Mouse (Mus musculus): ENCODE data around the gene Kif26a. TPM values are rescaled to one million over a fixed set of nuclear protein-coding genes. Genes with fewer than 3 reads are reported as not detected.

Gene Kif26a
- polyA plus RNA-seq (2016; fragmentation: Nextera tagmentation; extraction: Ambion mirVana): 2.8 and 3.9 TPM in 2 replicates

- peaks cover 67% of the 10 kb centered on the region for H3K27me3 ChIP-seq (ENCODE audit: low read depth, poor library complexity, severe bottlenecking)
Observed at GRCm38 (mm10) chr12:112145875-112146651, at the start of gene Kif26a. Kif26a (plus strand) TSS chr12:112146208.

GRCm38 (mm10) chr12:112096733-112097117 is 49.3 kb upstream of the Kif26a start:
- DNase-seq (ENCODE audit: low spot score): no peak
- Histone ChIP-seq H3K27me3 (ENCODE audit: low read depth, poor library complexity, severe bottlenecking) (peaks cover 1% of the 10 kb centered on the region; the same call in 1 of the 2 replicates), H3K9me3 (replicated peaks) (no peaks in the 10 kb centered on the region), H3K4me3 (no peak overlapping the region), H3K36me3 (no peaks in the 10 kb centered on the region), H3K4me1 (peaks cover 7% of the 10 kb centered on the region), H3K27ac (no peak overlapping the region)
- WGBS: 81% methylated on average over 8 of the region's 8 CpGs

More at GRCm38 (mm10) chr12:112145875-112146651, at the start of gene Kif26a:
- WGBS: under 1% methylated on average over 68 of the region's 68 CpGs
- Histone ChIP-seq H3K36me3 (0 out of 2 replicates have a peak, but pooled peaks cover 3% of the 10 kb centered on the region), H3K9me3 (replicated peaks) (no peaks in the 10 kb centered on the region), H3K27ac (peak within 1 kb of the TSS; percentile 90), H3K4me1 (peaks cover 77% of the 10 kb centered on the region), H3K4me3 (peak within 1 kb of the TSS; percentile 64)
- DNase-seq (ENCODE audit: low spot score): peak; percentile 87

GRCm38 (mm10) chr12:112100106-112100505 is 45.9 kb upstream of the Kif26a start:
- Histone ChIP-seq H3K4me3 (no peak overlapping the region), H3K36me3 (no peaks in the 10 kb centered on the region), H3K27ac (no peak overlapping the region), H3K9me3 (replicated peaks) (no peaks in the 10 kb centered on the region), H3K27me3 (ENCODE audit: low read depth, poor library complexity, severe bottlenecking) (no peaks in the 10 kb centered on the region), H3K4me1 (peaks cover 7% of the 10 kb centered on the region)
- WGBS: 85% methylated on average over 4 of the region's 4 CpGs
- no peak for DNase-seq (ENCODE audit: low spot score)

- Histone ChIP-seq H3K9me3 (replicated peaks) (no peaks in the 10 kb centered on the region), H3K27ac (no peak overlapping the region), H3K36me3 (no peaks in the 10 kb centered on the region), H3K27me3 (ENCODE audit: low read depth, poor library complexity, severe bottlenecking) (peaks cover 4% of the 10 kb centered on the region; the same call in 1 of the 2 replicates), H3K4me1 (peaks cover 7% of the 10 kb centered on the region), H3K4me3 (no peak overlapping the region)
- no peak for DNase-seq (ENCODE audit: low spot score)
- 65% methylated on average over 4 of the region's 4 CpGs for WGBS
Observed at GRCm38 (mm10) chr12:112101045-112101444, 45.0 kb upstream of the Kif26a start.

- peaks cover 21% of the 10 kb centered on the region for H3K4me1 ChIP-seq
- no peak for DNase-seq (ENCODE audit: low spot score)
- no peaks in the 10 kb centered on the region for H3K9me3 ChIP-seq (replicated peaks)
- WGBS: 86% methylated on average over 5 of the region's 5 CpGs
- no peak overlapping the region for H3K4me3 ChIP-seq
- no peak overlapping the region for H3K27ac ChIP-seq
- peaks cover 25% of the 10 kb centered on the region for H3K27me3 ChIP-seq (ENCODE audit: low read depth, poor library complexity, severe bottlenecking)
- H3K36me3 ChIP-seq: no peaks in the 10 kb centered on the region
Observed at GRCm38 (mm10) chr12:112103179-112103578, 42.8 kb upstream of the Kif26a start.

- Histone ChIP-seq H3K4me3 (no peak overlapping the region), H3K36me3 (no peaks in the 10 kb centered on the region), H3K27me3 (ENCODE audit: low read depth, poor library complexity, severe bottlenecking) (peaks cover 27% of the 10 kb centered on the region), H3K27ac (no peak overlapping the region), H3K9me3 (replicated peaks) (no peaks in the 10 kb centered on the region), H3K4me1 (peaks cover 21% of the 10 kb centered on the region)
- 89% methylated on average over 11 of the region's 11 CpGs for WGBS
- DNase-seq (ENCODE audit: low spot score): no peak
Observed at GRCm38 (mm10) chr12:112104890-112105289, 41.1 kb upstream of the Kif26a start.

GRCm38 (mm10) chr12:112106541-112106971 is 39.5 kb upstream of the Kif26a start, which contains the start of gene Aspg:
Aspg (plus strand) TSS chr12:112106679.
- H3K4me3 ChIP-seq: peak within 1 kb of the TSS; percentile 44
- 1% methylated on average over 14 of the region's 14 CpGs for WGBS
- peaks cover 33% of the 10 kb centered on the region for H3K27me3 ChIP-seq (ENCODE audit: low read depth, poor library complexity, severe bottlenecking)
- no peaks in the 10 kb centered on the region for H3K9me3 ChIP-seq (replicated peaks)
- H3K36me3 ChIP-seq: no peaks in the 10 kb centered on the region
- DNase-seq (ENCODE audit: low spot score): peak; percentile 64
- H3K27ac ChIP-seq: peak within 1 kb of the TSS; percentile 68
- peaks cover 16% of the 10 kb centered on the region for H3K4me1 ChIP-seq

- 83% methylated on average over 8 of the region's 8 CpGs for WGBS
- H3K9me3 ChIP-seq (replicated peaks): no peaks in the 10 kb centered on the region
- H3K27ac ChIP-seq: no peak overlapping the region
- H3K36me3 ChIP-seq: no peaks in the 10 kb centered on the region
- H3K4me1 ChIP-seq: peaks cover 19% of the 10 kb centered on the region
- DNase-seq (ENCODE audit: low spot score): no peak
- H3K4me3 ChIP-seq: no peak overlapping the region
- peaks cover 38% of the 10 kb centered on the region for H3K27me3 ChIP-seq (ENCODE audit: low read depth, poor library complexity, severe bottlenecking)
Observed at GRCm38 (mm10) chr12:112107685-112108084, 38.3 kb upstream of the Kif26a start.

- WGBS: 83% methylated on average over 11 of the region's 11 CpGs
- peaks cover 25% of the 10 kb centered on the region for H3K4me1 ChIP-seq
Observed at GRCm38 (mm10) chr12:112108696-112109445, 37.1 kb upstream of the Kif26a start.

GRCm38 (mm10) chr12:112109701-112110100 is 36.3 kb upstream of the Kif26a start:
- H3K27me3 ChIP-seq (ENCODE audit: low read depth, poor library complexity, severe bottlenecking): peaks cover 38% of the 10 kb centered on the region
- peaks cover 25% of the 10 kb centered on the region for H3K4me1 ChIP-seq
- H3K36me3 ChIP-seq: no peaks in the 10 kb centered on the region
- H3K4me3 ChIP-seq: no peak overlapping the region
- no peaks in the 10 kb centered on the region for H3K9me3 ChIP-seq (replicated peaks)
- no peak overlapping the region for H3K27ac ChIP-seq
- WGBS: 85% methylated on average over 9 of the region's 9 CpGs
- no peak for DNase-seq (ENCODE audit: low spot score)

More at GRCm38 (mm10) chr12:112108696-112109445, 37.1 kb upstream of the Kif26a start:
- DNase-seq (ENCODE audit: low spot score): no peak
- no peaks in the 10 kb centered on the region for H3K9me3 ChIP-seq (replicated peaks)
- peaks cover 38% of the 10 kb centered on the region for H3K27me3 ChIP-seq (ENCODE audit: low read depth, poor library complexity, severe bottlenecking)
- no peaks in the 10 kb centered on the region for H3K36me3 ChIP-seq
- H3K4me3 ChIP-seq: no peak overlapping the region
- H3K27ac ChIP-seq: no peak overlapping the region

GRCm38 (mm10) chr12:112111323-112111722 is 34.7 kb upstream of the Kif26a start:
- no peaks in the 10 kb centered on the region for H3K9me3 ChIP-seq (replicated peaks)
- DNase-seq (ENCODE audit: low spot score): no peak
- H3K27ac ChIP-seq: no peak overlapping the region
- no peaks in the 10 kb centered on the region for H3K36me3 ChIP-seq
- H3K4me1 ChIP-seq: peaks cover 24% of the 10 kb centered on the region
- H3K27me3 ChIP-seq (ENCODE audit: low read depth, poor library complexity, severe bottlenecking): peaks cover 36% of the 10 kb centered on the region; the same call in 1 of the 2 replicates
- WGBS: 89% methylated on average over 5 of the region's 5 CpGs
- H3K4me3 ChIP-seq: no peak overlapping the region

GRCm38 (mm10) chr12:112112235-112112634 is 33.8 kb upstream of the Kif26a start:
- Histone ChIP-seq H3K27me3 (ENCODE audit: low read depth, poor library complexity, severe bottlenecking) (peaks cover 27% of the 10 kb centered on the region; the same call in 1 of the 2 replicates), H3K27ac (no peak overlapping the region), H3K4me1 (peaks cover 15% of the 10 kb centered on the region), H3K9me3 (replicated peaks) (no peaks in the 10 kb centered on the region), H3K4me3 (no peak overlapping the region), H3K36me3 (no peaks in the 10 kb centered on the region)
- DNase-seq (ENCODE audit: low spot score): no peak
- 92% methylated on average over 6 of the region's 6 CpGs for WGBS
